Mouse (Mus musculus) hindbrain, embryonic 16.5 days (tissue): ENCODE results near the gene Tbr1. TPM values are rescaled to one million over a fixed set of nuclear protein-coding genes. Genes with fewer than 3 reads are reported as not detected.

Source experiments
- ATAC-seq: fragments of 200-750 bp; cut with Nextera tagmentation; 2 replicates; pipeline ENCODE4 v1.8.0; 2017; ENCODE audit warnings: moderate TSS enrichment, moderate library complexity
- H3K27ac ChIP-seq: fragments of 300-500 bp; sonication (generic); 2 replicates; pipeline ENCODE4 v1.5.1; 2014; ENCODE audit warnings: low read depth, mild to moderate bottlenecking, control low read depth, low read length, moderate library complexity
- H3K27me3 ChIP-seq: fragments of 300-500 bp; sonication (generic); replicated peaks from 2 replicates; pipeline ENCODE4 v1.6.1; 2014; ENCODE audit warnings: low read length; ENCODE audit not compliant: control insufficient read depth, insufficient read depth
- H3K36me3 ChIP-seq: fragments of 300-500 bp; sonication (generic); 2 replicates; pipeline ENCODE4 v1.6.1; 2014; ENCODE audit warnings: mild to moderate bottlenecking, low read length, moderate library complexity, mixed read lengths; ENCODE audit not compliant: control insufficient read depth, insufficient read depth
- H3K4me1 ChIP-seq: fragments of 300-500 bp; sonication (generic); 2 replicates; pipeline ENCODE4 v1.6.1; 2014; ENCODE audit warnings: low read depth, low read length; ENCODE audit not compliant: control insufficient read depth, insufficient read depth
- H3K4me2 ChIP-seq: fragments of 300-500 bp; sonication (generic); 2 replicates; pipeline ENCODE4 v1.6.1; 2014; ENCODE audit warnings: mild to moderate bottlenecking, low read length, control low read depth, moderate library complexity
- H3K4me3 ChIP-seq: fragments of 300-500 bp; sonication (generic); 2 replicates; pipeline ENCODE4 v1.5.1; 2014; ENCODE audit warnings: mild to moderate bottlenecking, low read length, control low read depth, moderate library complexity
- H3K9ac ChIP-seq: fragments of 300-500 bp; sonication (generic); 2 replicates; pipeline ENCODE4 v1.6.1; 2014; ENCODE audit warnings: low read depth, mild to moderate bottlenecking, control low read depth, low read length, moderate library complexity
- H3K9me3 ChIP-seq: fragments of 300-500 bp; sonication (generic); 2 replicates; pipeline ENCODE4 v1.6.1; 2014; ENCODE audit warnings: mild to moderate bottlenecking, low read length, moderate library complexity; ENCODE audit not compliant: control insufficient read depth
- WGBS: fragments of 180-500 bp; shearing (Covaris S2); extraction: QIAGEN DNeasy Blood & Tissue Kit; methylation state at CpG from one replicate; pipeline ENCODE4 v1.1.7; 2014; 5-methylcytosine and 5-hydroxymethylcytosine counted together
- polyA plus RNA-seq: library from polyadenylated mRNA; unstranded; fragments of >200 nt; fragmentation: Nextera tagmentation; extraction: Ambion mirVana; gene quantifications from 2 replicates; pipeline ENCODE4 v1.2.1, GENCODE M21; 2015

Gene Tbr1
- 0.45 and 1.4 TPM in 2 replicates for polyA plus RNA-seq

GRCm38 (mm10) chr2:61802656-61803251 is at the start of gene Tbr1:
Gene Tbr1 (plus strand): TSS chr2:61802930.
- no peaks in the 10 kb centered on the region for H3K9me3 ChIP-seq
- no peak within 1 kb of the TSS; the same call in 1 of the 2 replicates for H3K4me3 ChIP-seq
- 10% methylated on average over 11 of the region's 11 CpGs for WGBS
- H3K36me3 ChIP-seq: no peaks in the 10 kb centered on the region
- no peak within 1 kb of the TSS for H3K9ac ChIP-seq
- peaks cover 10% of the 10 kb centered on the region for H3K4me1 ChIP-seq
- peak; percentile 50; the same call in 1 of the 2 replicates for ATAC-seq
- peak within 1 kb of the TSS; percentile 17; the same call in 1 of the 2 replicates for H3K4me2 ChIP-seq
- H3K27ac ChIP-seq: no peak within 1 kb of the TSS
- peaks cover 34% of the 10 kb centered on the region for H3K27me3 ChIP-seq

DNA sequence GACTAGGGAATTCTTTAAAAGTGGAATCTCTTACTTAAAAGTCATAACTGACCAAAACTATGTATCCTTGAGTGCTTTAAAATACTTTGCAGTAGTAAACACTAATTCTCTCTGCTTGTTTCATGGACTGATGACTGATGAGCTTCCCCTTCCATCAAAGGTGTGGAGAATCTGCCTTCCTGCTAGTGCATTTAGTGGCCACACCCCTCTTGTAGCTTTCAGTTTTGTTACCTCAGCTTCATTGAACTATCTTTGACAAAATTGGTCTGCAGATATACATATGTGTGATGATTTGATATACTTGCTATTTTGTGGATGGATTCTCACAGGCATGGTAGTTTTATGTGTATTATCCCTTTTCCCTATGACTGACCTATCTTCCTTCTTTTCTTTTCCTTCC is 47.7 kb upstream of the Tbr1 start:
- Histone ChIP-seq H3K27ac (no peak overlapping the region), H3K27me3 (no peaks in the 10 kb centered on the region), H3K9ac (no peak overlapping the region), H3K9me3 (no peaks in the 10 kb centered on the region), H3K4me3 (no peak overlapping the region), H3K36me3 (no peaks in the 10 kb centered on the region), H3K4me1 (no peaks in the 10 kb centered on the region), H3K4me2 (no peak overlapping the region)
- no peak for ATAC-seq

DNA sequence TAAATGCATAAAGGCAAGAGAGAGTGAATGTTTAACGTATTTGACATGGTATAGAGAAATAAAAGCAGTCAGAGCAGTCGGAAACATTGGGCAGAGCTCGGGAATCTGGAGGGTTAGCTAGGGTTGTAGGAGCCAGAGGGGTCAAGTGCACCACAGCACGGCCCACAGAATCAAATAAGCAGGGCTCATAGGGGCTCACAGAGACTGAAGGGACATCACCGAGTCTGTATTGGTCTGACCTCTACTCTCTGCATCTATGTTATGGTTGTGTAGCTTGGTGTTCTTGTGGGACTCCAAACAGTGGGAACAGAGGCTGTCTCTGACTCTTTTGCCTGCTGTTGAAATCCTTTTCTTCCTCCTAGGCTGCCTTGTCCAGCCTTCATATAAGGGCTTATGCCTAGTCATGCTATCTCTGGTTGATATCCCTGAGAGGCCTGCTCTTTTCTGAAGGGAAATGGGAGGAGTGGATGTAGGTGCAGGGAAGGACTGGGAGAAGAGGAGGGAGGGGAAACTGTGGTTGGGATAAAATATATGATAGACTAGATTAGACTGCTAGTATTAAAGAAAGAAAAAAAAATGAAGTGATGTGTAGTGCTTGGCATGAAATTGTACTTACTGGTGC is 43.4 kb upstream of the Tbr1 start:
- H3K9me3 ChIP-seq: no peaks in the 10 kb centered on the region
- H3K4me1 ChIP-seq: no peaks in the 10 kb centered on the region
- WGBS: 91% methylated on average over 5 of the region's 5 CpGs
- H3K27ac ChIP-seq: no peak overlapping the region
- no peaks in the 10 kb centered on the region for H3K36me3 ChIP-seq
- no peak overlapping the region for H3K4me3 ChIP-seq
- H3K9ac ChIP-seq: no peak overlapping the region
- no peak overlapping the region for H3K4me2 ChIP-seq
- no peaks in the 10 kb centered on the region for H3K27me3 ChIP-seq
- peak; percentile 14; the same call in 1 of the 2 replicates for ATAC-seq

GRCm38 (mm10) chr2:61760044-61760443 is 42.7 kb upstream of the Tbr1 start:
- 88% methylated on average over 3 of the region's 3 CpGs for WGBS
- Histone ChIP-seq H3K4me1 (no peaks in the 10 kb centered on the region), H3K9me3 (no peaks in the 10 kb centered on the region), H3K27me3 (no peaks in the 10 kb centered on the region), H3K36me3 (no peaks in the 10 kb centered on the region), H3K4me2 (no peak overlapping the region), H3K9ac (no peak overlapping the region), H3K27ac (no peak overlapping the region), H3K4me3 (no peak overlapping the region)
- no peak for ATAC-seq

GRCm38 (mm10) chr2:61764470-61765105 is 38.1 kb upstream of the Tbr1 start:
- WGBS: 83% methylated on average over 6 of the region's 6 CpGs
- H3K4me2 ChIP-seq: no peak overlapping the region
- no peak overlapping the region for H3K9ac ChIP-seq
- H3K27me3 ChIP-seq: no peaks in the 10 kb centered on the region
- no peak overlapping the region for H3K4me3 ChIP-seq
- no peaks in the 10 kb centered on the region for H3K36me3 ChIP-seq
- ATAC-seq: no peak
- H3K4me1 ChIP-seq: no peaks in the 10 kb centered on the region
- no peaks in the 10 kb centered on the region for H3K9me3 ChIP-seq
- H3K27ac ChIP-seq: no peak overlapping the region

- H3K9me3 ChIP-seq: no peaks in the 10 kb centered on the region
- 50% methylated on average over 4 of the region's 4 CpGs for whole genome bisulfite sequencing
- no peaks in the 10 kb centered on the region for H3K27me3 ChIP-seq
- ATAC-seq: no peak
- H3K4me1 ChIP-seq: no peaks in the 10 kb centered on the region
- H3K27ac ChIP-seq: no peak overlapping the region
- H3K4me3 ChIP-seq: no peak overlapping the region
- H3K4me2 ChIP-seq: no peak overlapping the region
- no peak overlapping the region for H3K9ac ChIP-seq
- no peaks in the 10 kb centered on the region for H3K36me3 ChIP-seq
Measured at GRCm38 (mm10) chr2:61765526-61765925, 37.2 kb upstream of the Tbr1 start.

GRCm38 (mm10) chr2:61780794-61781193 is 21.9 kb upstream of the Tbr1 start:
- Histone ChIP-seq H3K4me1 (no peaks in the 10 kb centered on the region), H3K4me2 (no peak overlapping the region), H3K36me3 (peaks cover 8% of the 10 kb centered on the region; the same call in 1 of the 2 replicates), H3K27ac (no peak overlapping the region), H3K4me3 (no peak overlapping the region), H3K27me3 (no peaks in the 10 kb centered on the region), H3K9me3 (no peaks in the 10 kb centered on the region), H3K9ac (no peak overlapping the region)
- no peak for ATAC-seq

- no peak overlapping the region for H3K9ac ChIP-seq
- no peak overlapping the region for H3K4me2 ChIP-seq
- H3K9me3 ChIP-seq: no peaks in the 10 kb centered on the region
- H3K4me3 ChIP-seq: no peak overlapping the region
- WGBS: 74% methylated on average over 5 of the region's 5 CpGs
- H3K4me1 ChIP-seq: no peaks in the 10 kb centered on the region
- H3K27me3 ChIP-seq: no peaks in the 10 kb centered on the region
- H3K27ac ChIP-seq: no peak overlapping the region
- ATAC-seq: no peak
- H3K36me3 ChIP-seq: no peaks in the 10 kb centered on the region
Measured at GRCm38 (mm10) chr2:61794960-61795359, 7.8 kb upstream of the Tbr1 start.

DNA sequence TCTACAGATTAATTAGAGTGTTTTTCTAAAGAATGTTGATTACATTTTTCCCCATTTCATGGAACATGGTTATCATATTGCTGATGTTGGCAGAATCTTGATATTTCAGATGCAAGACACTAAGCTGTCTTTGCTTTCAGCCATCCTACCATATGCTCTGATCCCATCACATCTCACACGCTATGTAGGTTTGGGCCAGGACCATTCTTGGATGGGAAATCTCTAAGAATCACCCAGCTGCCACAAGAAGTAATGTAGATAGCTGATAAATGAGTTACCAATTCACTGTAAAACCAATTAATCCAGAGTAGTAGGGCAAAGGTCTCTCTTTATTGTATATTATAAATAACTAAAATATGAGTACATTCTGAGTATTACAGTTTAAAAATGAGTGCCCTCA is 4.7 kb upstream of the Tbr1 start:
- H3K9ac ChIP-seq: no peak overlapping the region
- H3K4me1 ChIP-seq: no peaks in the 10 kb centered on the region
- peaks cover 19% of the 10 kb centered on the region for H3K27me3 ChIP-seq
- H3K4me2 ChIP-seq: no peak overlapping the region
- no peak for ATAC-seq
- no peak overlapping the region for H3K4me3 ChIP-seq
- 96% methylated on average over 1 of the region's 1 CpGs for WGBS
- H3K36me3 ChIP-seq: no peaks in the 10 kb centered on the region
- H3K27ac ChIP-seq: no peak overlapping the region
- H3K9me3 ChIP-seq: no peaks in the 10 kb centered on the region
